Comparison of ENCODE assay signal across 10 mouse cellular contexts in the genomic region with DNA sequence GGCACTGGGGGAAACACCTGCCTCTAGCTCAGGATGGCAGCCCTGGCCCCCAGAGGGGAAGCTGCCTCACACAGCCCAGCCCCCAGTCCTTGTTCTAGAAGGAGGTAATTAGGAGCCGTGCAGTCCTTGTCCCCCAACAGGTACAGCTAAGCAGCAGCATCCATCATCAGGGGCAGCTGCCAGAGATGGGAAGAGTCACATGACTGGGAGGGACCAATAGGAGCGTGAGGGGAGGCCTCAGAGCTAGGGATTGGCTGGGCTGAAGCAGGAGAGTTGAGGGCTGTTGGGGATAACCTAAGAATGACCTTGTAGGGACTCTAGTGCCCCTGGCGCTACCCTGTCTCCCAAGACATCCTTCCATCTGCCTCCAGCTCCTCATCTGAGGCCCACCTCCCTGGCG. TPM values are rescaled to one million over a fixed set of nuclear protein-coding genes. Genes with fewer than 3 reads are reported as not detected.
A peak's percentile ranks its signal among the peaks of the same experiment; 100 is the strongest.
DNase-seq lines count a peak whose midpoint lies in the region; ATAC-seq lines count a peak whose summit lies in the region.
"Had no signal": no experiment of that assay in that cellular context is flagged by ENCODE, and none has a peak within 500 bp of the region (broad histone marks: within the 10 kb centered on the region; RNA-seq: fewer than 3 reads in every experiment).

No protein-coding gene starts in this region.

- no peak overlapping the region for H3K4me3 ChIP-seq in heart, embryonic 11.5 days (ENCODE audit: low read depth, low read length)
- no peak overlapping the region for H3K4me3 ChIP-seq in hindbrain, embryonic 10.5 days
- H3K4me3 ChIP-seq in midbrain, embryonic 13.5 days (replicated peaks), result no peak overlapping the region
- H3K4me3 ChIP-seq: liver, embryonic 15.5 days had no signal

- peaks cover 7% of the 10 kb centered on the region; the same call in 1 of the 2 replicates for H3K4me1 ChIP-seq in heart, embryonic 11.5 days (ENCODE audit: control insufficient read depth, insufficient read depth, low read length)
- H3K4me1 ChIP-seq in hindbrain, embryonic 10.5 days (replicated peaks), result peaks cover 28% of the 10 kb centered on the region
- peaks cover 27% of the 10 kb centered on the region for H3K4me1 ChIP-seq in midbrain, embryonic 13.5 days (replicated peaks)
- H3K4me1 ChIP-seq: liver, embryonic 15.5 days had no signal

- H3K4me2 ChIP-seq in heart, embryonic 11.5 days, result no peak overlapping the region
- peak overlapping the region; percentile 13; the same call in 1 of the 2 replicates for H3K4me2 ChIP-seq in midbrain, embryonic 13.5 days (replicated peaks)
- H3K4me2 ChIP-seq: liver, embryonic 15.5 days had no signal

- intact Hi-C loops in heart, postnatal 36 days (cut with DNase I), result no loop called here
- intact Hi-C loops in left cerebral cortex, postnatal 36 days (cut with DNase I), result no loop called here

- DNase-seq in heart, postnatal 36 days, result no peak
- DNase-seq in MEL-GATA-1-ER (ENCODE audit: extremely low read depth, low read depth), result peak; percentile 35
- peak; percentile 53 for DNase-seq in hindbrain, embryonic 10.5 days (ENCODE audit: low spot score)
- no peak for DNase-seq in gastrocnemius, postnatal 25 days
- DNase-seq in left cerebral cortex, postnatal 36 days (ENCODE audit: low spot score in 2 of 2), result no peak
- DNase-seq in ovary, postnatal 36 days (ENCODE audit: low spot score), result no peak
- DNase-seq: cerebellum, adult 11-12 months had no signal

- no peaks in the 10 kb centered on the region for H3K9me3 ChIP-seq in heart, embryonic 11.5 days (replicated peaks; ENCODE audit: control insufficient read depth, low read length)
- peaks cover 3% of the 10 kb centered on the region; the same call in 1 of the 2 replicates for H3K9me3 ChIP-seq in hindbrain, embryonic 10.5 days
- H3K9me3 ChIP-seq in midbrain, embryonic 13.5 days, result 0 out of 2 replicates have a peak, but pooled peaks cover 3% of the 10 kb centered on the region
- H3K9me3 ChIP-seq: liver, embryonic 15.5 days had no signal

- no peak overlapping the region for H3K9ac ChIP-seq in heart, embryonic 11.5 days (ENCODE audit: low read depth, low read length)
- no peak overlapping the region for H3K9ac ChIP-seq in midbrain, embryonic 13.5 days (replicated peaks)
- H3K9ac ChIP-seq: liver, embryonic 15.5 days had no signal

- 13% methylated on average over 4 of the region's 4 CpGs for WGBS in heart, embryonic 11.5 days (ENCODE audit: insufficient replicate concordance)
- 6% methylated on average over 4 of the region's 4 CpGs for WGBS in hindbrain, embryonic 10.5 days
- 9% methylated on average over 4 of the region's 4 CpGs for WGBS in midbrain, embryonic 13.5 days

- H3K27me3 ChIP-seq in heart, embryonic 11.5 days (ENCODE audit: control insufficient read depth, insufficient read depth, low read length), result peaks cover 75% of the 10 kb centered on the region
- H3K27me3 ChIP-seq in hindbrain, embryonic 10.5 days (ENCODE audit: insufficient read depth, poor library complexity, severe bottlenecking), result peaks cover 93% of the 10 kb centered on the region
- H3K27me3 ChIP-seq in midbrain, embryonic 13.5 days, result peaks cover 63% of the 10 kb centered on the region

- peak; percentile 53; the same call in 1 of the 2 replicates for ATAC-seq in heart, embryonic 11.5 days (replicated peaks; ENCODE audit: insufficient number of reproducible peaks, low FRiP score, low TSS enrichment)
- peak; percentile 81 for ATAC-seq in midbrain, embryonic 13.5 days

- no peak overlapping the region for H3K27ac ChIP-seq in heart, embryonic 11.5 days (ENCODE audit: low read depth, low read length)
- no peak overlapping the region for H3K27ac ChIP-seq in hindbrain, embryonic 10.5 days
- H3K27ac ChIP-seq in midbrain, embryonic 13.5 days, result 0 out of 2 replicates have a peak overlapping the region, but pooled peaks have one; percentile 1
- H3K27ac ChIP-seq: liver, embryonic 15.5 days had no signal

- no peaks in the 10 kb centered on the region for H3K36me3 ChIP-seq in heart, embryonic 11.5 days (ENCODE audit: control insufficient read depth, insufficient read depth, low read length)
- H3K36me3 ChIP-seq in hindbrain, embryonic 10.5 days, result no peaks in the 10 kb centered on the region
- no peaks in the 10 kb centered on the region for H3K36me3 ChIP-seq in midbrain, embryonic 13.5 days
- H3K36me3 ChIP-seq: liver, embryonic 15.5 days had no signal

RNA-seq across cellular contexts. Expression of gene Smug1, which starts 33.1 kb away (rescaled TPM):
- 14.7 and 17.7 TPM in 2 replicates for polyA plus RNA-seq in heart, embryonic 11.5 days (2014; fragmentation: Nextera tagmentation; extraction: Ambion mirVana)
- 10 to 100 TPM; 13.2 to 15.7 TPM for total RNA-seq in heart, postnatal 36 days (2021)
- polyA plus RNA-seq in hindbrain, embryonic 10.5 days (2016; fragmentation: Nextera tagmentation; extraction: Ambion mirVana), result 24.3 TPM in 2 replicates
- polyA plus RNA-seq in midbrain, embryonic 13.5 days (2015; fragmentation: Nextera tagmentation; extraction: Ambion mirVana), result 26.8 and 27.7 TPM in 2 replicates
- 10 to 100 TPM in 1 of 2 experiments, 1 to 10 TPM in 1; 9.4 to 11.7 TPM for total RNA-seq in gastrocnemius, postnatal 25 days (2021)
- 10 to 100 TPM; 18.3 to 20.0 TPM for total RNA-seq in left cerebral cortex, postnatal 36 days (2021)

Comparison
In these comparisons a context has a peak if more than half of its experiments do, and no peak if none do; other contexts are left out.
1. DNase-seq: peak in MEL-GATA-1-ER (single experiment) and hindbrain, embryonic 10.5 days (single experiment); none in heart, postnatal 36 days (0 of 2), gastrocnemius, postnatal 25 days (single experiment), left cerebral cortex, postnatal 36 days (0 of 2) and ovary, postnatal 36 days (single experiment).